Mouse (Mus musculus) spleen, adult 2 months (tissue): ENCODE results near the gene Rrm2.

Experiments used
- CTCF ChIP-seq: fragments of 200-500 bp; IDR thresholded peaks from 2 replicates; pipeline ENCODE4 v1.5.1; 2011; ENCODE audit warnings: mild to moderate bottlenecking, inconsistent platforms; ENCODE audit not compliant: insufficient read depth, insufficient read length, insufficient replicate concordance; ENCODE audit errors: extremely low read depth
- POLR2A ChIP-seq: fragments of 200-500 bp; IDR thresholded peaks from 2 replicates; pipeline ENCODE4 v1.6.1; 2011; ENCODE audit warnings: low read depth, low read length, inconsistent platforms

GRCm38 (mm10) chr12:24690351-24690750 lies 17.7 kb upstream of the Rrm2 start:
- TF ChIP-seq CTCF (no peak), POLR2A (no peak)
